Mouse (Mus musculus) cerebellum, adult (tissue): Measurements from ENCODE around the gene Gm20830.
"Not testable (repeated sequence)": the region's sequence is repeated elsewhere in the genome, so short reads cannot be mapped to it uniquely, and the experiment has no call there.

Experiments used
- ATAC-seq: cut with Nextera tagmentation; 2 replicates; pipeline ENCODE4 v1.9.2; 2017; ENCODE audit warnings: mild to moderate bottlenecking, moderate library complexity, mixed read lengths; ENCODE audit not compliant: insufficient number of reproducible peaks, low FRiP score, low TSS enrichment

The Gm20830 gene

DNA sequence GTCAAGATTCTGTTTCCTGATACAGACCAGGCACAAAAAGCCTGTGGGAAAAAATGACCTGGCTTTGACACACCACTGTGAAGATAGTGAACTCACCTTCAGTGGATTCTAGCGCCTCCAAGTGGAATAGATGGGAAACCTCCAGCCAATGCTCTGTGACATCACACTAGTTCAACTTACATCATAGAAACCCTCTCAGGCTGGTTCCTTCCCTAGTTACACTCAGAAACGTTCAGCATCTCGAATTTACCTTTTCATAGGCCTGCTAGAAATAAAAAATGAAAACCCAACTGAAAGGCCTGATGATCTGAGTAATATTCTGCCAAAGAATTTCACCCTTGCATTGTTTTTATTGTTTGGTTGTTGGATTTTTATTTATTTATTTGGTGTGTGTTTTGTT is at the start of gene Gm20830:
Gene Gm20830 (minus strand): TSS at position 101 of the 400 bp plus-strand sequence.
- not testable (repeated sequence) for ATAC-seq
